Mouse (Mus musculus) small intestine, adult 2 months (tissue): ENCODE results near the gene Rere. TPM values are rescaled to one million over a fixed set of nuclear protein-coding genes. Genes with fewer than 3 reads are reported as not detected.
"Not testable (repeated sequence)": the region's sequence is repeated elsewhere in the genome, so short reads cannot be mapped to it uniquely, and the experiment has no call there.

ENCODE experiments used
- H3K27ac ChIP-seq: fragments of 200-500 bp; 2 replicates; pipeline ENCODE4 v1.5.1; 2012; ENCODE audit warnings: low read depth, low read length, control low read depth, inconsistent platforms; ENCODE audit not compliant: insufficient read depth
- H3K27me3 ChIP-seq: fragments of 200-500 bp; 2 replicates; pipeline ENCODE4 v1.6.1; 2012; ENCODE audit warnings: mild to moderate bottlenecking, moderate library complexity, low read length, inconsistent platforms; ENCODE audit not compliant: control insufficient read depth, insufficient read depth
- H3K36me3 ChIP-seq: fragments of 200-500 bp; 2 replicates; pipeline ENCODE4 v1.6.1; 2012; ENCODE audit warnings: mild to moderate bottlenecking, low read length, control low read depth, inconsistent platforms; ENCODE audit not compliant: control insufficient read depth, insufficient read depth
- H3K4me1 ChIP-seq: fragments of 200-500 bp; 2 replicates; pipeline ENCODE4 v1.6.1; 2012; ENCODE audit warnings: low read length, inconsistent platforms, mixed read lengths; ENCODE audit not compliant: control insufficient read depth, insufficient read depth, insufficient read length
- H3K4me3 ChIP-seq: fragments of 200-500 bp; 2 replicates; pipeline ENCODE4 v1.5.1; 2012; ENCODE audit warnings: low read depth, mild to moderate bottlenecking, control low read depth, inconsistent platforms, low read length, moderate library complexity
- CTCF ChIP-seq: fragments of 200-500 bp; IDR thresholded peaks from 2 replicates; pipeline ENCODE4 v1.5.1; 2012; ENCODE audit warnings: low read depth, mild to moderate bottlenecking, control low read depth, inconsistent platforms, low read length, moderate library complexity, mixed read lengths; ENCODE audit not compliant: insufficient replicate concordance, insufficient read length; ENCODE audit errors: extremely low read depth
- POLR2A ChIP-seq: fragments of 200-500 bp; IDR thresholded peaks from 2 replicates; pipeline ENCODE4 v1.6.1; 2012; ENCODE audit warnings: low read depth, mild to moderate bottlenecking, control low read depth, inconsistent platforms, low read length, moderate library complexity
- WGBS: fragments of 180-500 bp; shearing (Covaris S2); methylation state at CpG from one replicate; pipeline ENCODE4 v1.1.7; 2018; 5-methylcytosine and 5-hydroxymethylcytosine counted together
- polyA plus RNA-seq: library from polyadenylated mRNA; depleted of rRNA; stranded (reverse); fragments of >200 nt; gene quantifications from 2 replicates; pipeline ENCODE4 v1.2.3, GENCODE M21; 2012

The Rere gene
- polyA plus RNA-seq, 1 experiment, result 72.8 TPM

GRCm38 (mm10) chr4:150599119-150599992 is 317.9 kb downstream of the Rere start:
- Histone ChIP-seq H3K27me3 (no peaks in the 10 kb centered on the region), H3K4me1 (peaks cover 8% of the 10 kb centered on the region), H3K36me3 (peaks cover 8% of the 10 kb centered on the region; the same call in 1 of the 2 replicates), H3K27ac (no peak overlapping the region), H3K4me3 (no peak overlapping the region)
- 52% methylated on average over 3 of the region's 3 CpGs for WGBS
- TF ChIP-seq POLR2A (no peak), CTCF (no peak)

- H3K4me1 ChIP-seq, H3K27me3 ChIP-seq, H3K4me3 ChIP-seq, H3K36me3 ChIP-seq, H3K27ac ChIP-seq: not testable (repeated sequence)
- WGBS, result 90% methylated on average over 2 of the region's 2 CpGs
Observed at GRCm38 (mm10) chr4:150600503-150600902, 319.1 kb downstream of the Rere start.

- Histone ChIP-seq H3K4me1 (peaks cover 4% of the 10 kb centered on the region; the same call in 1 of the 2 replicates), H3K27ac (no peak overlapping the region), H3K27me3 (no peaks in the 10 kb centered on the region), H3K4me3 (no peak overlapping the region), H3K36me3 (peaks cover 8% of the 10 kb centered on the region; the same call in 1 of the 2 replicates)
- no peak for TF ChIP-seq POLR2A
- TF ChIP-seq CTCF, result no peak
- 91% methylated on average over 10 of the region's 10 CpGs for WGBS
Observed at GRCm38 (mm10) chr4:150601489-150601888, 320.0 kb downstream of the Rere start.

- Histone ChIP-seq H3K4me1 (peaks cover 4% of the 10 kb centered on the region; the same call in 1 of the 2 replicates), H3K36me3 (peaks cover 6% of the 10 kb centered on the region; the same call in 1 of the 2 replicates), H3K4me3 (no peak overlapping the region), H3K27me3 (no peaks in the 10 kb centered on the region), H3K27ac (no peak overlapping the region)
- TF ChIP-seq POLR2A (no peak), CTCF (no peak)
- 97% methylated on average over 1 of the region's 1 CpGs for WGBS
Observed at GRCm38 (mm10) chr4:150603366-150604061, 322.1 kb downstream of the Rere start.

GRCm38 (mm10) chr4:150605804-150606203 is 324.4 kb downstream of the Rere start:
- Histone ChIP-seq H3K4me1 (peaks cover 4% of the 10 kb centered on the region; the same call in 1 of the 2 replicates), H3K27ac (no peak overlapping the region), H3K27me3 (no peaks in the 10 kb centered on the region), H3K4me3 (no peak overlapping the region), H3K36me3 (peaks cover 12% of the 10 kb centered on the region)
- TF ChIP-seq CTCF, result no peak
- TF ChIP-seq POLR2A, result no peak
- 80% methylated on average over 3 of the region's 3 CpGs for WGBS

GRCm38 (mm10) chr4:150606449-150607161 is 325.2 kb downstream of the Rere start:
- peaks cover 4% of the 10 kb centered on the region; the same call in 1 of the 2 replicates for H3K4me1 ChIP-seq
- H3K27ac ChIP-seq, result no peak overlapping the region
- TF ChIP-seq CTCF, result no peak
- TF ChIP-seq POLR2A, result no peak
- H3K27me3 ChIP-seq, result no peaks in the 10 kb centered on the region
- H3K4me3 ChIP-seq, result no peak overlapping the region
- peaks cover 17% of the 10 kb centered on the region for H3K36me3 ChIP-seq
- 45% methylated on average over 3 of the region's 3 CpGs for WGBS

GRCm38 (mm10) chr4:150608670-150609069 is 327.2 kb downstream of the Rere start:
- Histone ChIP-seq H3K27me3 (no peaks in the 10 kb centered on the region), H3K4me1 (peaks cover 4% of the 10 kb centered on the region; the same call in 1 of the 2 replicates), H3K27ac (no peak overlapping the region), H3K4me3 (no peak overlapping the region), H3K36me3 (peaks cover 37% of the 10 kb centered on the region)
- 96% methylated on average over 3 of the region's 3 CpGs for WGBS
- TF ChIP-seq POLR2A (no peak), CTCF (no peak)
